Mouse (Mus musculus): Measurements from ENCODE around the gene Smoc2.

Smoc2 gene

DNA sequence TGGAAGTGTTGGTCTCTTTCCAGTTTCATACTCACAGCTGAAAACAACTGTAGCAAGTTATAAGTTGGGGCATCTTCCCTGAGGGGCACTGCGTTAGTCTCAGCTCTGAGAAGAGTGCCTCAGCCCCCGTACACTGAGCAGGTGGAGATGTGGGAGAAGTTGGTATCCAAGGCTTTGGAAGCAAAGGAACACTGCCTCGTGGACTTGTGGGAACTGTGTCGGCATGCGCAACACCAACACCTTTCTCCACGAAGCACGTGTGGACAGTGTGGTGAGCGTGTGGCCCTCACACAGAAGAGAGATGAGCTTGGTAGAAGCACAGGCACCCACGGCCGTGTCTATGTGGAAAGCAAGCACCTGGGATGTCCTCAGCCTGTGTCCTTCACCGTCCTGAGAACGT is 64.1 kb downstream of the Smoc2 start:
- intact Hi-C loops (cut with DNase I): no loop called here

DNA sequence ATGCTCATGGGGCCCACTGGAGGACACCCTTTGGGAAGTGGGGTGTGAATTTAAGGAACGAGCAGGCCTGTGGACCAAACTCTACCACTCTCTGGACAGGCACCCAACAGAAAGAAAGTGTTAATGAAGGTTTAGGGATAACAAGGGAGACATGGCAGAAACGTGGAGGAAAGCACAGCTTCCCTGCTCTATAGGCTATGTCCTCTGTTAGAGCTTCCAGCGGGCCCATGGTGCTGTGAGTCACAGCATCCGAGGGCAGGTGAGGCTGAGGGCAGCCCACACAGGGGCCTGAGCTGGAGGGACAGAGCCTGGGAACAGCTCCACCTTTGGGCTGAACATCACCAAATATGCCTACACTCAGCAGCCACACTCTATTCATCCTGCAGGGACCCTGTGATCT is 66.2 kb downstream of the Smoc2 start:
- intact Hi-C loops (cut with DNase I): no loop called here

DNA sequence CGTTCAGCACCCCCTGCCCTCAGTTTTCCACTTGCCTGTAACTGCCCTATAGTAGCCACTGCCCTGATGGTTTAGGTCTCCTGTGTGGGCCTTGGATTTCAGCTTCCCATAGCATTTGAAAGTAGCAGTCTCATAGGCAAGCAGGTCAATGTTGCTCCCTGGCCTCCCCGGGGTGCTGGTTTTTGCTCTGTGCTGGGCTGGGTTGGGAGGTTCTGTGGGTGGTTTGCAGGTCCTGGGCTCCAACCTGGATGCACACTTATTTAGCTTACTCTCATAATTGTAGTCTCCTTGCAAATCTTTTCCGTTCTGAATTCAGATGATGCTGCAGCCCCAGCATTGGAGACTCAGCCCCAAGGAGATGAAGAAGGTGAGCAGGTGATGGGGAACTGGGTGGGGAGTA is 67.6 kb downstream of the Smoc2 start:
- intact Hi-C loops (cut with DNase I): no loop called here

DNA sequence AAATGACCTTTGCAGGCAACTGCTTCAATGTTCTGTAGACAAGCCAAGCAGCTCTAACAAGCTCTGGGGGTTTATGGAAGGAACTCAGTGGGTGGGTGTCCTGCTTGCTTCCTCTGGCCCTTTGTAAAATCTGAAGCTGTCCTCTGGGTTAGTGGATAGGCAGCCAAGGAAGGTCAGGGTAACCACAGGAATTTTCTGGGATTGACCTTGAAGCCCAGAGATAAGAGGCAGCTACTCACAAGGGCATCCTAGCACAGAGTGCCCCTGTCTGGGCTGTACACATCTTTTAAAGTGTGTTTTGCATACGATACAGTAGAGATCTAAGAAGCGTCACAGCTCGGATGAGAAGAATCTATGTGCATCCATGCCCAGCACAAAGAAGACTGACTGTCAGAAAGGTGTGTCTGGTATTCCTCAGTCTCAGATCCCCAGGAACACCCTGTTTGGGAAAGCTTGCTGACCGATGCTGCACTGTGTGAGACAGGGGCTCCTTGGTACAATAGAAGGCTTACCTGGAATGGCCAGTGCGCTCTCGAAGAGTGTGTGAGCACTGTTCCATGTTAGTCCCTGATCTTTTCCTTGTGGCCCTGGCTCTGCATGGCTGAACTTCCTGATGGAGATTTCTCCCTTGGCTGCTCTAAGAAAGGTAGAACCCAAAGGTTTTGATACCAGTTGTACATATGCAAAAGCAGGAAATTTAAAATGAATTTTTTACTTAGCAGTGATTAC is 69.9 kb downstream of the Smoc2 start:
- intact Hi-C loops (cut with DNase I): no loop called here

DNA sequence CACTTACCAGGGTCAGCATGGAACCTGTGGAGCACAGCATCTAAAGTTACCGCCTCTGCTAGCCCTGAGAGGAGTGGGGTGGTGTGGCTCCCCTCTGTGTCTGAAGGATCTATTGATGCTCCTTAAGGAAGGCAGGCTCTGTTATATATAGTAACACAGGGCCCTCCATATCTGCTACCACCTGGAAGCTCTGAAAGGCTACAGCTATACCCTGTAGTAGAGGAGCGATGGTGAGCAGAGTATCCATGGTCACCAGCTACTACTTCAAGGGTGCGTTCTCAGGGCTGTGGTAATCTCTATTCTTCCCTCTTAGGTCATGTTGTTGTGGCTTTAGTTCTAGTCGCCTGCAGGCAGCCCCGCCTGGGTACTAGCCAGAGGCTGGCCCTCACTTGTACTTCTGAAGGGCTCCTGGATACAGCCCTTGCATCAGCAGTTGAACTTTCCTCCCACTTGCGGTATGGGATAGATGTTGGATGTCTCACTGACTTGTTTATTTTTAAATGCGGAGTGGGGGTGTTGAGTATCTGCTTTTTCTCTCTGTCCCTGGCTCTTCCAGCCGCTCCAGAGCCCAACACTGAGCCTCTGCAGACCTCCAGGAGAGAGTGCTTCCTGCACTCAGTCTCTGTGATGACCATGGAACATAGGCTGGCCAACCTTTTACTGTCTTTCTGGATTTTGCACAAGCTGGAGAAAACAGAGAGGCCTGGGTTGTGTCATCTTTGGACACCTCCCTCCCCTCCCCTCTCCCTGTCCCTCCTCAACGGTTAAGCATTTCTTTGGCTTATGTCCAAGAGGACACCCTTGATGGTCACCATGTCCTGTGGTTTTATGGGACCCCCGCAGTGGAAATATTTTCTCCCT is 74.1 kb downstream of the Smoc2 start:
- intact Hi-C loops (cut with DNase I): no loop called here

DNA sequence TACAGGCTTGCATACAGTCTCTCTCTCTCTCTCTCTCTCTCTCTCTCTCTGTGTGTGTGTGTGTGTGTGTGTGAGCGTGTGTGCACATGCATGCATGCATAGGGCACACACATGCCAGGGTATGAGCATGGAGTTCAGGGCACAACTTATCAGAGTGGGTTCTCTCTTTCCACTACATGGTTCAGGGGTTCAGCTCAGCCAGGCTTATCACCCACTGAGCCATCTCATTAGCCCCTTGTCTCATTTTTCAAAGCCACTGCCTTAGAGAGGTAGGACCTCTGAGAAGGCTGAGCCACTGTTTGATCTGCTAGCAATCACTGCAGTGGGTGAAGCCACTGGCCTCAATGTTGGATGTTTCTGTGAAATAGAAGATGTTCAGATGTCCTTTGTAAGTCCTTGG is 82.2 kb downstream of the Smoc2 start:
- intact Hi-C loops (cut with DNase I): no loop called here

DNA sequence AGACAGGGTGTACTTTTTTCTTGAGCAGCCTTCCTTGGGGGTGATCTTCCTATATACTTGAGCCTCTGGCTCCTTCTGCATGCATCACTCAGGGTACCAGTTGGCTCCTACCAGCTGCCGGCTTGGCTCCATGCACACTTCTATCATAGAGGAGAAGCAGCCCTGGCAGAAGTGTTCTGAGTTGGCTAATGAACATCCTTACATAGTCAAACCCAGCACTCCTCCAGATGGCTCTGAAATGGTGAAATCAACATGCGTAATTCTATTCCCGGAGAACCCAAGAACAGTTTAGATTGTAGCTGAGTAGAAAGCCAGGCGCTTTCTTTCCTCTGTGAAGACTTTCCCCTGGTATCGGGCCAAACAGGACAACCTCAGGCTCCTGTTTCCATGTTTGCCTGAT is 91.2 kb downstream of the Smoc2 start:
- intact Hi-C loops (cut with DNase I): no loop called here

DNA sequence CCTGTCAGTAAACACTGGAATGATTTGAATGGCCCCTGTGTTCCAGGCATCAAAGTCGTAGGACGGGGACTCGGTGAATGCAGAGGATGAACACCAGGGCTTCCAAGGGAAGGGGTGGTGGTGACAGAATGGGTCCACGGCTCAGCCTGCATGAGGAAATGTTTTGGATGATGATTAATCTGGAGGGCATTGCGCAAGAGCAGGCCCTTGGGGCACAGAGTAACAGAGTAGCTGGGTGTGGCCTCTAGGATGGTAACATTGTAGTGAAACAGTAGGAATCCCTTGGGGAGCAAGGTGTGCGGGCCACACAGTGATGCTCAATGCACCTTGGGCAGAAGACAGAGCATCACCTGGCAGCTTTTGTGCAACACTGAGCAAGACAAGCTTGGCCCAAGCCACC is 92.3 kb downstream of the Smoc2 start:
- intact Hi-C loops (cut with DNase I): no loop called here

DNA sequence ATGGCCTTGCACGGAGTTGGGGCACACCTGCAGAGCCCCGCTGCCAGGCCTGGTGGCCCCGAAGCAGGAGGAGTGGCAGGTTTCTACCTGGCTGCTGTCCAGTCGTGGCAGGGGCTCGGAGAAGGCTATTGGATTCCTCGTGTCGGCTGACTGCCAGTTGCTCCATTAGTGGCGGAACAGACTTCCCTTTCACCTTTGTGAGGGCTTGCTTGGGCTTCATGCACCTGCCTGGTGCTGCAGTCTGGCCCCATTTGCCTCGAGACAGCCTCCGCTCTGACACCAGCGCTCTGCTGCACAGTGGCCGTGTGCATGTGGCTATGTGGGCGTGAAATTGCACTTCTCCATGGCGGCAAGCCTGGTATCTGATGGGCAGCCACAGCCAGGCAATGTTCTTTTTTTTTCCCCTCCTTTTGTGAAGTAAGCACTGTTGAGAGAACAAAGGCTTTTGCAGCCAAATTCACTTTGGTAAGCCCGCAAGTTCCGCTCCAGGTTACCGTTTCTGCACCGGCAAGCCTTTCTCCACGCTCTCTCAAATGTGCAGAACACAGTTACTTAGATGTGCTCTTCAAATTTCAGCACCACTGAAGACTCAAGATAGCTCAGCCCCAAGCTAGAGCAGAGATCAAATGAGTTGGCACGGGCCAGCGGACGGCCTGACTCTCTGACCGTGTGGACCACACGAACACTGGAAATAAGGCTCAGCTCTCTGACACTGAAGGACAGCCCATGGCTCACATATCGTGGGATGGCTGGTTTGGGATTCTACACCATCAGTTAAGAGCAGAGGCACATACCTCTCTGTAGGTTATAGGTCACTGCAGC is 93.2 kb downstream of the Smoc2 start:
- intact Hi-C loops (cut with DNase I): no loop called here

DNA sequence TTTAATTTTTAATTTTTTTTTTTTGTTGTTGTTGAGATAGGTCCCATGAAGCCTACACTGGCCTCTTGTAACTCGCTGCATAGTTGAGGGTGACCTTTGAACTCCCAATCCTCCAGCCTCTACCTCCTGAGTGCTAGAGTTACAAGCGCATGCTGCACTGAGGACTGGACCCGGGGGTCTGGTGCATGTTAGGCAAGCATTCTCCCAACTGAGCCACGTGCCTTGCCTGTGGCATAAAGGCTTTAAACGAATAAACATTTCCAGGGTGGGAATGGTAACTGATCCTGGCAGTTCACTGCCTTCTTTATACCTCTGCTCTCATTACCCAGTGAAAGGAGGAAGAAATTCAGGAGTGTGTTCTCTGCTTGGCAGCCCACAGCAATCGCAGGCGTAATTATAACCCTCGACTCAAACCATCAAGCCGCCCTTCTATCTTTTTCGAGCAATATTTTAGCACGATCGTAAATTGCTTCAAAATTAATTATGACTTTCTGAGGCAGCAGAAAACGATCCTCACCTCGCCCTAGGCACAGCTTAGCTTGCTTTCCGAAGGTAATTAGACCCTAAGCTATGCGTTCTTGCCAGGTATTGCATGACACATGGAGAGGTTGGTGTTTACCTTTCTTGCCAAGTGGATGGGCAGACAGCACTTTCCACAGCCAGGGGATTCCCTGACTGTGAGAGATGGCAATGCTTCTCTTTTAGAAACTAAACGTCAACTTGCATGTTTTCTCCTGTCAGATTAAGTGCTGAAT is 99.6 kb downstream of the Smoc2 start:
- intact Hi-C loops (cut with DNase I): no loop called here

DNA sequence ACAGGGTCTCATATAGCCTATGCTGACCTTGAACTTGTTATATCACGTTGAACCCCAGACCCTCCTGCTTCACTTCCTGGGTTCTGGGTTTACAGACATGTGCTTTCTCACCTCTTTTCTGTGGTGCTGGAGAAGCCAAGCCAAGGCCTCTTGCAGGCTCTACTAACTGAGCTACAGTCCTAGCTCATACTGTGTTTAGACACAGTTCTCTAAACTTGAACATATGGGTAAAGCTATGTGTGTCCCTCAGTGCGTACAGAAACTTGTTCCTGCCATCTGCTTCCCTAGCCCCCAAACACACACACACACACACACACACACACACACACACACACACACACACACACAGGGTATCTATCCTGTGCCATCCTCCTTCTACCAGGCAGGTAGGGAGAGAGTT is 100.2 kb downstream of the Smoc2 start:
- intact Hi-C loops (cut with DNase I): no loop called here

DNA sequence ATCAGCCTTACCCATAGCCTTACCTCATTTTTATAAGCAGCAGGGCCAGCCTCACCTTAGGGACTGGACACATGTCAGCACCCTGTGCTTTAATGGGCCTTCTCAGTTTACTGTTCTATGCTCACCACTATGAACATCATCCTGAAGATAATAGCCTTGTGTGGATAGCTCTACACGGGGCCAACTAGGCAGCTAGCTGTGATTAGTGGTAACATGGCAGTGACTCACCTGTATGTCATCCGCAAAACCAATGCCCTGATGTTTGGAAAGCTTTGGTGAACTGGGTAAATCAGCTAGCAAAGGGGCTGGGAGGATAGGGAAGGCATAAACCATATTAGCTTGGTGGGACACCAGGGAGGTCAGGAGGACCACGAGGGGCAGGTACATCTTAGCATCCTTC is 100.7 kb downstream of the Smoc2 start:
- intact Hi-C loops (cut with DNase I): no loop called here

DNA sequence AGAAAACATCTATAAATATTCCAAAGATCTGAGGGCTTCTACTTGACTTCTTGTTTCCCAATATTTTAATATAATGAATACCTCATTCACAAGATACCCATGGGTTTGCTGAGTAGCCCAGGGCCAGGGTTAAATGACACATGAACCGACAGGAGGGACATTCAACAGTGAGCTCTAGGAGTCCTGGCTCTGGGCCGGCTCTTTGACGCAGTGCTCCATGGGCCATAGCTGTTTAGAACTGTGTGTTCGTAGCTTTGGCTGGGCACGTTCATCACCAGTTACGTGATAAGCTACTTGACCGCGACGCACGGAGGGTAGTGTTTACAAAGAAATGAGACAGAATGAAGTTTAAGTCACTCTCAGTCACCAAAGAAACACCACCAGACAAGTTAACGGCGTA is 101.2 kb downstream of the Smoc2 start:
- intact Hi-C loops (cut with DNase I): no loop called here

DNA sequence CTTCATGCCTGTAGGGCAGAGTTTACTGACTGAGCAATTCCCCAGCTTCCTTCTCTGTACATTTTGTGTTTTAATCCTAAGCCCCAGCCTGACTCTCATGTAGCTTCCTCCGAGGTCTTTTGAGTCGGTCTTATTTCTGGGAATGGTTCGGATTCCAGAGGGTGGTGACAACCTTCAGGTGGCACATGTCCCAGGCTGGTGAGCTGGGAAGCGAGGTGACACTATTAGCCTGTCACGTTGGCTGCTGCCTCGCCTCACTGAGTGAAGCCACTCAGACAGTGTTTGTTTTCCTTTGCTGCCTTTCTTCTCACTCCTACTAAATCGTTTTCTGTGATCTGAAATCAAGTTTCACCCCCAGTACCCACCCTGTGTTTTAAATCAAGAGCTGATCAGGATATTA is 102.2 kb downstream of the Smoc2 start:
- intact Hi-C loops (cut with DNase I): no loop called here

DNA sequence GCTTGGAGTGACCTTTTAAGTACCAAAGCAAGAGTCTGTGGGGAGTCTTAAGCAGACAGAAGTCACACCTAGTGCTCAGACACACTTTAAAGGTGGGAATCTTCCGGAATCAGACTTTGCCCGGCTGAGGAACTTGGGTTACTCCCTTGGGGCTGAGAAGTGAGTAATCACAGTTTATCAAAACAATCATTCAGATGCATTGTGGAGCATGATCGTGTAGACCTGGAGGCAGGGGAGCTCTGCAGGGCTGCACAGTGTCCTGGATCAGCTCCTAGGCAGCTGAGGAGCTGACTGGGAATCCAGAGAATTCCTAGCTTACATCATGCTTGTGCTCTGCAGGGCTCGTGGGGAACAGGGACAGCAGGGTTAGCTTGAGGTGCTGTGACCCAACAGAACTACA is 104.7 kb downstream of the Smoc2 start:
- intact Hi-C loops (cut with DNase I): no loop called here

DNA sequence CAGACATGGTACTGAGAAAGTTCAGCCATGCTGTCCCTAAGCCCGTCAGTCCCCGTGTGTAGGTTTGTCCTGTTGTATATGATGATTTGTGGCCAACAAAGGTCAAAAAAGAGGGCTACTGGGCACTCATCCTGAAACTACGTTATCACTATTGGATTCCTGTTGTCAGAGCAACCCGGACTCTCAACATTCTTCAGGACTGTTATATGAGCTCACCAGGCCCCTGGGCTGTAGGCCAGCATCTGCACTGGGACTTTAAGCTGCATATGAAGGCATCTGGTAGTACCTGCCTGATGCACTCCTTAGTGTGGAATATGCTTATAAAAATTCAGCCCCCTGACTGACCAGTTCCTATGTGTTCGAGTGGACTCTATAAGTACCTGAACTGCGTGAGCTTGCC is 105.7 kb downstream of the Smoc2 start:
- intact Hi-C loops (cut with DNase I): no loop called here

DNA sequence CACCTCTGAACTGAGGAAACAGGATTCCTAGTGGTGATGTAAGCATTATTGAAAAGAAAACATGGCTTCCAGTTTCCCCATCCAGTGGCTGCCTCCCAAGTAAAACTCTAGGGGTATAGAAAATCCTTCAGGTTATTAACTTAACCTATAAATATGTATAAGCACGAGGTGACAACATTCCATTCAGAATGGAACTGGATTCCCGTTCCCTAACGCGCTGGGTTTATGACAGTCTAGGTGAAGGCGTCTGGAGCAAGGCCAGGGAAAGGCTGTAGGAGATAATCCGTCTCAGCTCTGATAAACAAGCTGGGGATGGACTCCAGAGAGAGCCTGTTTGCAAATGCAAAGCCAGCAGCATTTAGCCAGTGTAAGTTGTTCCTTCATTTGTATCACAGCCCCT is 108.0 kb downstream of the Smoc2 start:
- intact Hi-C loops (cut with DNase I): no loop called here

DNA sequence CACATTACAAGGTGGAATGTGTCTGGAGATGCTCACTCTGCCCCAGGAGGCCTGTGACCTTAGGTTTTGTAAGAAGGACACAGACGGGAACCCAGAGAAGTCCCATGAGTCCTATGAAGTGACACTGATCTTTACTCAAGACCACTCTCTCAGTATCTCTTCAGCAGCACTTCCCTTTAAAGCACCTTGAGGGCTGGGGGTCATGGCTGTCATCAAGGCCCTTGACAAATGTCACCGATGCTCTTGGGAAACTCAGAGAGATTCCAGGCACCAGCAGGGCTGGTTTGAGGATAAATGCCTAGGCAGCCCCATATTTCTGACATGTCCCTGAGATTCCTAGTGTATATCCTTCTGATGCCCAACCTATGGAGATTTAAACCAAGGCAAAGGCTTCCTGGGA is 113.1 kb downstream of the Smoc2 start:
- intact Hi-C loops (cut with DNase I): no loop called here

DNA sequence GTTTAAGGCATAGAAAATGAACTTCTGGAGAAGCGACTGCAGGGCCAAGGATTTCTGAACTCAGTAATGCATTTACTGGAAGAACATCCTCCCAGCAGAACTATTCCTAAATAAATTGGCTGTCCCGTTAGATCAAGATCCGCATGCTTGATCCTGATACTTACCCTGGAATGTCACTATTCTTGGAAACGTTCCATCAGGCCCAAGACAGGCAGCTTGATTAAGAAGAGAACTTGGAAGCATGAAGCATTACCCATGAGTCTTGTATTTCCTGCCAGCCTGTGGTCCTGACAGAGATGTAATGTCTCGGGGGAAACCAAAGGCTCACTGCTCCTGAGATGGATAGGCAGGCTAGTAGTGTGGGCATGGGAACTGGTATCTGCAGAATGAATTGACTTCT is 115.6 kb downstream of the Smoc2 start:
- intact Hi-C loops (cut with DNase I): no loop called here

DNA sequence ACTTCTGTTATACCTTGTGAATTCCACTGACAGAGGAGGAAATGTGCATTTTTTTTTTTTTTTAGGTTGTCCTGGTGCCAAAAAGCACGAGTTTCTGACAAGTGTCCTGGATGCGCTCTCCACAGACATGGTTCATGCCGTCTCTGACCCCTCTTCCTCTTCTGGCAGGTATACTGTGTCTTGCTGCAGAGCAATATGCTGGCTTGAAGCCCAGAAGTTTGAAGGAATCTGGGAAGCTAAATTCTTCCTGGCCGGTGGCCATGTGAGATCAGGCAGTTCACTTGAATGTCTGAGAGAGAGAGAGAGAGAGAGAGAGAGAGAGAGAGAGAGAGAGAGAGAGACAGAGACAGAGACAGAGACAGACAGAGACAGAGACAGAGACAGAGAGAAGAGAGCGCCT is 118.2 kb downstream of the Smoc2 start:
- intact Hi-C loops (cut with DNase I): no loop called here

DNA sequence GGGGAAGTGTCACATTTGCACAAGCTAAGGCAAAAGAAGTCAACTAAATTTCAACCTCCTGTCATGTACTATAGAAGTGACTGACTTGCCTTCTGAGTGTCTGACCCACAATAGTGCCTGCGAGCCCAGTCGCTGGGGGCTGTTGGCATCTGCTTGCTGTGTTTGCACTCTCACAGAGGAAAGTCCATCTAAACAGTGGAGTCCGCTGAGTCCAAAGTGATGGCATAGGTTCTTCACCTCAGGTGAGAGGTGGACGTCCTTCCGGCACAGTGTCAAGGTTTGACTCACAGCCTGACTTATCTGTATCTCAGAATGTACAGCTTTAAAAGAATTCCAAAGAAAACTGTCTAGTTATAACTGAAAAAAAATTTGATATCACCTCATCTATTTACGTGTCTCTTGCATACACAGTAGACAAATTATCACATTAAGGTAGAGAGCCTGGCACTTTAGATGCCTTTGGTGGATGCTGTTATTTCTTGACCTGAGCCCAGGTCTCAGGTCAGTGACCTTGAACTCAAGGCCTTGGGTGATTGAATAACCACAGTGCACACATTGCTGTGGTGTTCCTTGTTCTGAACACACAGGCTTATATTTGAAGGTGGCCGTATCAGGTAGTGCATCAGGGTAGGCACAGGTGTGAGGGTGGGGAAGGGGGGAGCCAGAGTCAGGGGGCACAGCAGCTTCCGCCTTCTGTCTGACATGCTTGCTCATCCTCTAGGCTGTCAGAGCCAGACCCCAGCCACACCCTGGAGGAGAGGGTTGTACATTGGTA is 119.5 kb downstream of the Smoc2 start:
- intact Hi-C loops (cut with DNase I): no loop called here
